Mouse (Mus musculus) embryonic facial prominence, embryonic 15.5 days (tissue): Measurements from ENCODE around the gene Slc34a3. TPM values are rescaled to one million over a fixed set of nuclear protein-coding genes. Genes with fewer than 3 reads are reported as not detected.

Experiments
- ATAC-seq: fragments of 200-750 bp; cut with Nextera tagmentation; 2 replicates; pipeline ENCODE4 v1.8.0; 2017; ENCODE audit warnings: low read depth, moderate TSS enrichment; ENCODE audit not compliant: insufficient number of reproducible peaks, low FRiP score, low TSS enrichment
- H3K27ac ChIP-seq: fragments of 300-500 bp; sonication (generic); replicated peaks from 2 replicates; pipeline ENCODE4 v1.5.1; 2015; ENCODE audit warnings: mild to moderate bottlenecking, inconsistent platforms
- H3K27me3 ChIP-seq: fragments of 300-500 bp; sonication (generic); 2 replicates; pipeline ENCODE4 v1.6.1; 2015; ENCODE audit warnings: inconsistent platforms
- H3K36me3 ChIP-seq: fragments of 300-500 bp; sonication (generic); 2 replicates; pipeline ENCODE4 v1.6.1; 2015; ENCODE audit warnings: mild to moderate bottlenecking, inconsistent platforms
- H3K4me1 ChIP-seq: fragments of 300-500 bp; sonication (generic); 2 replicates; pipeline ENCODE4 v1.6.1; 2015; ENCODE audit warnings: inconsistent platforms
- H3K4me2 ChIP-seq: fragments of 300-500 bp; sonication (generic); replicated peaks from 2 replicates; pipeline ENCODE4 v1.6.1; 2015; ENCODE audit warnings: mild to moderate bottlenecking, inconsistent platforms
- H3K4me3 ChIP-seq: fragments of 300-500 bp; sonication (generic); replicated peaks from 2 replicates; pipeline ENCODE4 v1.5.1; 2015; ENCODE audit warnings: mild to moderate bottlenecking, inconsistent platforms
- H3K9ac ChIP-seq: fragments of 300-500 bp; sonication (generic); 2 replicates; pipeline ENCODE4 v1.6.1; 2015; ENCODE audit warnings: inconsistent platforms
- H3K9me3 ChIP-seq: fragments of 300-500 bp; sonication (generic); replicated peaks from 2 replicates; pipeline ENCODE4 v1.6.1; 2016; ENCODE audit warnings: inconsistent platforms
- whole genome bisulfite sequencing: fragments of 180-500 bp; shearing (Covaris S2); methylation state at CpG from one replicate; pipeline ENCODE4 v1.1.7; 2015; 5-methylcytosine and 5-hydroxymethylcytosine counted together
- polyA plus RNA-seq: library from polyadenylated mRNA; unstranded; fragments of >200 nt; fragmentation: Nextera tagmentation; extraction: Ambion mirVana; gene quantifications from 2 replicates; pipeline ENCODE4 v1.2.1, GENCODE M21; 2015

The Slc34a3 gene
- not detected in 2 replicates for polyA plus RNA-seq

DNA sequence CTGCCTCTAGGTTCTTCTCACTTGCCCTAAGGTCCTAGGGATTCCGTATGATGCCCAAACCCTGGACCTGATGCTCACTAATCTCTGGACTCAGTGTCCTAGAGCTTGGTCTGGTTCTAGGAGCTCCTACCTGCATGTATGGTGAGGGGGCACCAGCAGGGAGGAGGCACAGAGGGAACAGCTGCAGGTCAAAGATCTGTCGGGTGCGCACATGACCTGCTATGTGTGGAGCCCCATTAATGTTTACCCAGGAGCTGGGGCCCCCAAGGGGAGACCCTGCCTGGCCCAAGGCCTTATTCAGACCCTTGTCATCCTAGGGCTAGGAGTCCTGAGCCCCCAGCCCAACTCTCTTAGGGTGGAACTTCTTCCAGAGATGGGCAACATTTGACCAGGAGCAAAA lies at the start of gene Slc34a3:
Gene Slc34a3 (minus strand): TSS at position 315 of the 400 bp plus-strand sequence.
- Histone ChIP-seq H3K27ac (no peak within 1 kb of the TSS), H3K4me1 (peaks cover under 1% of the 10 kb centered on the region), H3K4me2 (no peak within 1 kb of the TSS), H3K9ac (no peak within 1 kb of the TSS), H3K9me3 (no peaks in the 10 kb centered on the region), H3K4me3 (no peak within 1 kb of the TSS), H3K36me3 (no peaks in the 10 kb centered on the region), H3K27me3 (peaks cover 11% of the 10 kb centered on the region; the same call in 1 of the 2 replicates)
- 84% methylated on average over 3 of the region's 3 CpGs for whole genome bisulfite sequencing
- ATAC-seq, result no peak

DNA sequence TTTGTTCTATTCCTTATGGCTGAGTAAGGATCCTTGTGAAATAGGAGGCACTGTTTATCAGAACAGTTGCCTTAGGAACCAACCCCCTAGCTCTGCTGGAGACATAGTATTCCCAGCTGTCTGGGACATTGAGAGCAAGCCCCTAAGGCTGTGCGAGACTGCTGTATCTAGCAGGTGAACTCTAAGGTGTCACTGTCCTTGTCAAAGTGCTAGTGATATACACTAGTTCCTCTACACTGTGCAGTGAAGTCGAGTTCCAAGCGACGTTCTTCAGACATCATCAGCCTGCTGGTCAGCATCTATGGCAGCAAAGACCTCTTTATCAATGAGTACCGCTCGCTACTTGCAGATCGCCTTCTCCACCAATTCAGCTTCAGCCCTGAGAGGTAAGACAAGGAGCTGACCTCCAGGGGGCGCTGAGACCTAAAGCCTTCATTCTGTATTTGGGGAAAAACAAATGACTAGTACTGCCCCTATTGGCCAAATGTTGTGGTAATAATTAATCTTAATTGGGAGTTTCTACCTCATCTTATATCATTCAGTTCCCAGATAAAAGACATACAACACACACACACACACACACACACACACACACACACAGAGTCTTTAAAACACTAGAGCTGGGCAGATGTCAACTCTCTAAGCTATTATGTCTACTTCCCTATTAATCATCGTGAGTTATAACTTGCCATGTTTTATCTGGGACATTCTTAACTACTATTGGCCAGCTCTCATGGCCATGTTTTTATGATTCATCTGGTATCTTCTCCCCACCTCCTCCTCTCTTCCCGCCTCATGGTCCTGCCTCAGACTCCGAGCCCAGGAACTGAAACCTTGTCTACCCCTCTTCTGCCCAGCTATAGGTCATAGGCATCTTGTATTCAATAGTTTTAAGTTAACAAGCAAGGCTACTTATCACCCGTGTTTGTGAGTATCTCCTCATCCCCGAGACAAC lies 45.0 kb upstream of the Slc34a3 start:
- ATAC-seq, result no peak
- no peaks in the 10 kb centered on the region for H3K27me3 ChIP-seq
- no peak overlapping the region for H3K4me2 ChIP-seq
- 65% methylated on average over 13 of the region's 13 CpGs for WGBS
- no peak overlapping the region for H3K4me3 ChIP-seq
- H3K4me1 ChIP-seq, result peaks cover 1% of the 10 kb centered on the region
- H3K36me3 ChIP-seq, result peaks cover 95% of the 10 kb centered on the region
- H3K27ac ChIP-seq, result no peak overlapping the region
- no peak overlapping the region for H3K9ac ChIP-seq
- no peaks in the 10 kb centered on the region for H3K9me3 ChIP-seq

DNA sequence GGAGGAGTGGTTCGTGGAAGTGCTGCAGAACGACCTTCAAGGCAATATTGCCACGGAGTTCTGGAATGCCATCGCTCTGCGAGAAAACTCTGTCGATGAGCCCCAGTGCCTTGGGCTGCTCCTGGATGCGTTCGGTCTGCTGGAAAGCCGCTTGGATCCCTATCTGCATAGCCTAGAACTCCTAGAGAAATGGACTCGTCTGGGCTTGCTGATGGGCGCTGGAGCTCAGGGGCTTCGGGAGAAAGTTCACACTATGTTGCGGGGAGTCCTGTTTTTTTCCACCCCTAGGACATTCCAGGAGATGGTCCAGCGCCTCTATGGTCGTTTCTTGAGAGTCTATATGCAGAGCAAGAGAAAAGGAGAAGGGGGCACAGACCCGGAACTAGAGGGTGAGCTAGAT lies 38.8 kb upstream of the Slc34a3 start:
- WGBS, result 36% methylated on average over 16 of the region's 16 CpGs
- H3K9ac ChIP-seq, result peak overlapping the region; percentile 97
- H3K36me3 ChIP-seq, result peaks cover 71% of the 10 kb centered on the region
- peaks cover 33% of the 10 kb centered on the region for H3K4me1 ChIP-seq
- peak overlapping the region; percentile 87 for H3K4me3 ChIP-seq
- ATAC-seq, result no peak
- H3K4me2 ChIP-seq, result peak overlapping the region; percentile 96
- H3K9me3 ChIP-seq, result no peaks in the 10 kb centered on the region
- H3K27ac ChIP-seq, result peak overlapping the region; percentile 81
- H3K27me3 ChIP-seq, result no peaks in the 10 kb centered on the region

DNA sequence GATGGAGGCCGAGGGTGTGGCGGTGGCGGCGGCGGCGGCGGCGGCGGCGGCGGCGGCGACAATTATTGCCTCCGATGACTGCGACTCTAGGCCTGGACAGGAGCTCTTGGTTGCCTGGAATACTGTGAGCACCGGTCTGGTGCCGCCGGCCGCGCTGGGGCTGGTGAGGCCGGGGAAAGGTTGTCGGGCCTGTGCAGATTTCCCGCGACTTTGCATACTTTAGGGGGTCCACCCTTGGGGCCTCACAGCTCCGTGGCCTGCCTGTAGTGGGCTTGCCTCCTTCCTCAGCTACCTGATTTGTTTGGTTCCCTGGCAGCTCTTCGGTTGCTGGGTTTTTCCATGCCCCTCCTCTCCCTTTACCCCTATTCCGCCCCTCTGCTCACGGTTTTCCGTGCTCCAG lies 38.4 kb upstream of the Slc34a3 start:
- peak overlapping the region; percentile 81 for H3K27ac ChIP-seq
- no peaks in the 10 kb centered on the region for H3K9me3 ChIP-seq
- H3K4me2 ChIP-seq, result peak overlapping the region; percentile 96
- ATAC-seq, result peak; percentile 55
- peaks cover 67% of the 10 kb centered on the region for H3K36me3 ChIP-seq
- H3K9ac ChIP-seq, result peak overlapping the region; percentile 97
- 1% methylated on average over 29 of the region's 29 CpGs for WGBS
- H3K4me1 ChIP-seq, result peaks cover 33% of the 10 kb centered on the region
- peak overlapping the region; percentile 87 for H3K4me3 ChIP-seq
- H3K27me3 ChIP-seq, result no peaks in the 10 kb centered on the region

DNA sequence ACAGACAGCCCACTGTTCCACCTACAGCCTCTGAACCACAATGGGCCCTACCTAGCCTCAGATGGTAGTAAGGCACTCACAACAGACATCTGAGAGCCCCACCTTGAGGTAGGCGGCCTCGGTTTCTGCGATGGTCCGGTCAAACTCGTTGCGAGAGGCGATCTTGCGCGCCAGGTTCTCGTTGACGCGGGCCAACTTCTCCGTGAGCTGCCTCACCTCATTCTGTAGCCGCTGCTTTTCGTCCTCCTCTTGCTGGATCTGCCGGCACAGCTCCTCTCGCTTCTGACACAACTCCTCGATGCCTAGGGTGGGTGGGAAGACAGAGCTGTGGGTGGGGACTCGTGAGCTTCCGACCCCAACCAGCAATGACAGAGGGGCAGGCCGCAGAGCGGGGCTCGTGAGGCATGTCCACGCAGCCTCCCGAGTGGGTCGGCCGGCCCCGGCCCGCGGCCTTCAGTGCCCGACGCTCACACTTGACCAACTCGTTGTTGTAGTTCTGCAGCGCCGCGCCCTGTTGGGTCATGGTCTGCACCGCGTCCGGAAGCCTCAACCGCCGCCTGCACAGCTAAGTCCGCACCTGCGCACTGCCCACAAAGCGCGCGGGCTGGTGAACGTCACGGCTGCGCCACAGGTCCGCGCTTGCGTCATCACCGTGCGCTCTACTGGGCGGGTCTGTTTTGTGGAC lies 37.8 kb upstream of the Slc34a3 start, which contains the start of the genes Ssna1 and Anapc2:
Gene Ssna1 (minus strand): TSS at position 612 of the 685 bp plus-strand sequence.
Gene Anapc2 (plus strand): TSS at position 652 of the 685 bp plus-strand sequence.
- Histone ChIP-seq H3K4me1 (peaks cover 38% of the 10 kb centered on the region), H3K9me3 (no peaks in the 10 kb centered on the region), H3K27me3 (no peaks in the 10 kb centered on the region), H3K9ac (peak within 1 kb of the TSS; percentile 97), H3K4me2 (peak within 1 kb of the TSS; percentile 96), H3K27ac (peak within 1 kb of the TSS; percentile 90), H3K4me3 (peak within 1 kb of the TSS; percentile 87), H3K36me3 (peaks cover 62% of the 10 kb centered on the region)
- ATAC-seq, result peak; percentile 93
- WGBS, result under 1% methylated on average over 55 of the region's 55 CpGs

DNA sequence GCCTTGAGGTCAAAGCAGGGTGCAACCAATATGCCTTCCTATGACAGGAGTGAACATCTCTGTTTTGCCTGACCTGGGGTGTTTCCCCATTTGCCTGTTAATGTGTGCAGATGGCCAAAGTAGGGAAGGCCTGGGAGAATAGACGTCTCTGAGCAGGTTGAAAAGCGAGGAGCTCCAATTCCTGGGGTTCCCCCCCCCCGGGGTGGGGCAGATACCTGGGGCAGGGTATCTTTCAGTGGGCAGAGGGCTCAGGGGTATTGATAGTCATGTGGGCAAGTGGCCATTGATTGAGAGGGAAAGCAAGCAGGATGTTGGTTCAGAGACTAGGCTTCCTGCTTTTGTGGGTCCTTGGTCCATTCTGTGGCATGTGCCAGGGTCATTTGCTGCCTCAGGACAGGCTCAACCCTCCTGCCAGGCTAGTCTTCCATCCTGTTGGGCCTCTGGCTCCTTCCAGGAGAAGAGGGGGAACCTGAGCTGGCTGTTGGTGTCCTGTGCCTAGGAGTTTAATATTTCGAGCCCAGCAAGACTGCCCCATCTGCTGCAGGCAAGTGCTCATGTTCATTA lies 33.7 kb upstream of the Slc34a3 start:
- 64% methylated on average over 4 of the region's 4 CpGs for WGBS
- Histone ChIP-seq H3K4me2 (no peak overlapping the region), H3K9ac (no peak overlapping the region), H3K36me3 (peaks cover 30% of the 10 kb centered on the region), H3K27me3 (peaks cover 17% of the 10 kb centered on the region), H3K9me3 (no peaks in the 10 kb centered on the region), H3K4me3 (no peak overlapping the region), H3K4me1 (peaks cover 59% of the 10 kb centered on the region), H3K27ac (no peak overlapping the region)
- no peak for ATAC-seq

DNA sequence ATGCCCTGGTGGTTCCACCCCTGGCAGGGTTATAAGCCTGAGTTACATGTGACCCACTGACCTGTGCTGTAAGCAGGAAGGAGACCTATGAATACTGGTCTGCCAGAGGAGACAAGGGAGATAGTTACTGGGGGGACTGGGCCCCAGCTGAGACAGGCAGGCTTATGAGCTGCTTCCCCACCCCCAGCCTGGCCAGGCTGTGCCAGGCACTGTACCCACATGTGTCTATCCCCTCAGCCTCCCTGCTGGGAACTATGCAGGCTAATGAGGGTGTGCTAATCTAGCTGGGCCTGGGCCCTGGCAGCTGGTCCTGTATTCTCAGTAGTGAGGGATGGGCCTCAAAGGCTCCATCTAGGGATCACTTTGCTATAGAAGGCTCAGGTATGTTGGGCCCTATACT lies 33.1 kb upstream of the Slc34a3 start:
- H3K4me1 ChIP-seq, result peaks cover 60% of the 10 kb centered on the region
- peaks cover 30% of the 10 kb centered on the region for H3K36me3 ChIP-seq
- peaks cover 17% of the 10 kb centered on the region for H3K27me3 ChIP-seq
- H3K9ac ChIP-seq, result no peak overlapping the region
- ATAC-seq, result no peak
- H3K4me2 ChIP-seq, result no peak overlapping the region
- H3K4me3 ChIP-seq, result no peak overlapping the region
- H3K9me3 ChIP-seq, result no peaks in the 10 kb centered on the region
- no peak overlapping the region for H3K27ac ChIP-seq

DNA sequence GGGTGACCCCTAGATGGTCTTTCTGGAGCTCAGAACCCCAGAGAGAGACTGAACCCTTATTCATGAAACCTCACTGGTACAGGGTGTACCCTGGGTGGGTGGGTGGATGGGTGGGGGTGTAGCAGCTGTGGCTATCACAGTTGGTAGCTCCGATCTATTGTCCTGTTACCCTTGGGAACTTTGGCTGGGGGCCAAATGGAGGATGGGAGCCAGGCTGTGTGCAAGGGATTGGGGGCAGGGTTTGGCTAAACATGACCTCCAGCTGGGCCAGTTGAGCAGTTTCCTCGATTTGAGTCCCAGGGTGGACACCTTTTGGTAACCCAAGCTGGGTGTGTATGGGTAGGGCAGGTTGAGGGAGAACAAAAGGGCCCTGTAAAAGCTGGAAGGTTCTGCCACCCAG lies 32.6 kb upstream of the Slc34a3 start:
- Histone ChIP-seq H3K36me3 (peaks cover 30% of the 10 kb centered on the region), H3K9me3 (no peaks in the 10 kb centered on the region), H3K9ac (no peak overlapping the region), H3K4me2 (no peak overlapping the region), H3K4me3 (no peak overlapping the region), H3K27me3 (peaks cover 17% of the 10 kb centered on the region), H3K27ac (no peak overlapping the region), H3K4me1 (peaks cover 64% of the 10 kb centered on the region)
- 59% methylated on average over 2 of the region's 2 CpGs for WGBS
- no peak for ATAC-seq

DNA sequence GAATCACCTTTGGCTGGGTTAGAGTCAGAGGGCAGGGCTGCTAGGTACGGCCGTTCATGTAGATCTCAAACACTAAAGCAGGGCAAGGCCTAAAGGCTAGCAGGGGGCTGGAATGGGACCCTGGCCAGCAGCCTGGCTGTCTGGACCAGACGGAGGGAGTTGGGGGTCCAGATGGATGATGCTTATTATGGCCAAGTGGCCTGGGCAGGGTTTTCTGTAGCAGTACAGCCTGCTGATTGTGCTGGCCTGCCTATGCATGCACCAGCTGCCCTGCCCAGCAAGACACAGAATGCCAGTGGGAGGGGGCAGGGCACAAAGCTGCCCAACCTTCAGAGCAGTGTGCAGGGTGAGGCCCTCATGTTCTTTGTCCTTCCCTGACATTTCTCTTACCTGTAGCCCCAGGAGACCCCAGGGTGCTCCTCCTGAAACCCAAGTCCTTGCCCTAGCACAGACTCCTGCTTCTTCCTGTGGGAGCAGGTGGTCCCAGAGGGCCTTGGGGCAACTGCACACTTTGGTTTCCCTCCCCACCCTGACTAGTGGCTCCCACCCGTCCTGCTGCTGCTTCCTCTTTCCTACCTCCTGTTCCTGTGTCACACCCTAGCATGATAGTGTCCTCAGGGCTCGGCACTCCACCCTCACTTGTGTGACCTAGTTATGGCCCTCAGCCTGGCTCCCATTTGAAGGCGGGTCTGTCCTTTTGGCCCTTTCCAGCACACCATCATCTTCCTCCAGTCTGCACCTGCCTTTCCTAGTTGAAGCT lies 31.9 kb upstream of the Slc34a3 start:
- no peak overlapping the region for H3K27ac ChIP-seq
- H3K36me3 ChIP-seq, result peaks cover 30% of the 10 kb centered on the region
- H3K27me3 ChIP-seq, result peaks cover 17% of the 10 kb centered on the region
- H3K4me3 ChIP-seq, result 0 out of 2 replicates have a peak overlapping the region, but pooled peaks have one; percentile 2
- ATAC-seq, result no peak
- 67% methylated on average over 6 of the region's 6 CpGs for WGBS
- peaks cover 57% of the 10 kb centered on the region for H3K4me1 ChIP-seq
- peak overlapping the region; percentile 24; the same call in 1 of the 2 replicates for H3K4me2 ChIP-seq
- no peak overlapping the region for H3K9ac ChIP-seq
- no peaks in the 10 kb centered on the region for H3K9me3 ChIP-seq

DNA sequence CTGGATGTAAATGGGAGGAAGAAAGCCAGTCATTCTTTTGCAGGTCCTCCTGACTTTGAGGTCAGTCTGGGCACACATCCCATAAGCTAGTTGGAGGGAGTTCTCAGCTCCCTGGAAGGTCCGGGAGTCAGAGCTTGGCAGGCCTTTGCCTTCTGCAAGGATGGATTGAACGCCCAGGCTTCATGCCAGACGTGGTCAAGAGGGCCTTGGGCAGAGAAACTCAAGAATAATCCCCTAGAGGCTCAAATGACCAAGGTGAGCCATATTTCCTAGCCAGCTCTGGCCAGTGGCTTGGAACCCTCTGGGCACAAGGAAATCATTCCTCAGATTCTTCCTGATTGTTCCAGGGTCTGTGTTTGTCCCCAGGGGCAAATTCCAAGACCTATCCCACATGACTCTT lies 30.7 kb upstream of the Slc34a3 start:
- H3K36me3 ChIP-seq, result peaks cover 19% of the 10 kb centered on the region
- H3K4me2 ChIP-seq, result no peak overlapping the region
- H3K4me3 ChIP-seq, result no peak overlapping the region
- H3K27ac ChIP-seq, result no peak overlapping the region
- H3K4me1 ChIP-seq, result peaks cover 46% of the 10 kb centered on the region
- peaks cover 17% of the 10 kb centered on the region for H3K27me3 ChIP-seq
- H3K9me3 ChIP-seq, result no peaks in the 10 kb centered on the region
- no peak overlapping the region for H3K9ac ChIP-seq
- ATAC-seq, result no peak
- 65% methylated on average over 3 of the region's 3 CpGs for WGBS
